ENCODE assay signal across 10 mouse cellular contexts in genomic region chr8:87830200-87830599, GRCm38 (mm10).
DNase-seq lines count a peak whose midpoint lies in the region; ATAC-seq lines count a peak whose summit lies in the region.
"Had no signal": no experiment of that assay in that cellular context is flagged by ENCODE, and none has a peak within 500 bp of the region (broad histone marks: within the 10 kb centered on the region; RNA-seq: fewer than 3 reads in every experiment).

No protein-coding gene starts in this region.

- DNase-seq in heart, embryonic 10.5 days (ENCODE audit: low spot score), result no peak
- DNase-seq in heart, adult 9 months (ENCODE audit: low spot score in 2 of 2), result no peak
- DNase-seq in midbrain, embryonic 10.5 days (ENCODE audit: low spot score), result peak; percentile 70
- DNase-seq in embryo, embryonic 10 days (ENCODE audit: low spot score), result peak; percentile 83
- no peak for DNase-seq in frontal cortex, postnatal 14 days (ENCODE audit: low spot score in 2 of 2)

- no peak overlapping the region for H3K4me2 ChIP-seq in midbrain, embryonic 16.5 days (ENCODE audit: low read length)
- H3K4me2 ChIP-seq in midbrain, embryonic 12.5 days (replicated peaks), result no peak overlapping the region
- H3K4me2 ChIP-seq: heart, embryonic 15.5 days had no signal

- no peaks in the 10 kb centered on the region for H3K36me3 ChIP-seq in heart, embryonic 10.5 days
- peaks cover 13% of the 10 kb centered on the region for H3K36me3 ChIP-seq in midbrain, embryonic 10.5 days
- H3K36me3 ChIP-seq in midbrain, embryonic 16.5 days (ENCODE audit: control insufficient read depth, insufficient read depth, low read length), result no peaks in the 10 kb centered on the region
- no peaks in the 10 kb centered on the region for H3K36me3 ChIP-seq in midbrain, embryonic 12.5 days
- H3K36me3 ChIP-seq: heart, embryonic 15.5 days had no signal

- no peaks in the 10 kb centered on the region for H3K9me3 ChIP-seq in heart, embryonic 10.5 days
- no peaks in the 10 kb centered on the region for H3K9me3 ChIP-seq in midbrain, embryonic 10.5 days (replicated peaks)
- no peaks in the 10 kb centered on the region for H3K9me3 ChIP-seq in midbrain, embryonic 16.5 days (replicated peaks; ENCODE audit: control insufficient read depth, low read length, poor library complexity, severe bottlenecking)
- no peaks in the 10 kb centered on the region for H3K9me3 ChIP-seq in midbrain, embryonic 12.5 days
- H3K9me3 ChIP-seq: heart, embryonic 15.5 days had no signal

- no peaks in the 10 kb centered on the region for H3K27me3 ChIP-seq in heart, embryonic 10.5 days (ENCODE audit: insufficient read depth, poor library complexity, severe bottlenecking)
- H3K27me3 ChIP-seq in midbrain, embryonic 10.5 days (ENCODE audit: low read depth, poor library complexity, severe bottlenecking), result no peaks in the 10 kb centered on the region
- H3K27me3 ChIP-seq in midbrain, embryonic 16.5 days (ENCODE audit: control insufficient read depth, insufficient read depth, low read depth, low read length), result no peaks in the 10 kb centered on the region
- H3K27me3 ChIP-seq in midbrain, embryonic 12.5 days, result no peaks in the 10 kb centered on the region
- H3K27me3 ChIP-seq: heart, embryonic 15.5 days had no signal

- 15% methylated on average over 6 of the region's 6 CpGs for WGBS in heart, embryonic 10.5 days
- WGBS in midbrain, embryonic 10.5 days, result 9% methylated on average over 6 of the region's 6 CpGs
- WGBS in midbrain, embryonic 16.5 days, result 14% methylated on average over 6 of the region's 6 CpGs
- WGBS in midbrain, embryonic 12.5 days, result 12% methylated on average over 6 of the region's 6 CpGs

- no peak overlapping the region for H3K4me3 ChIP-seq in heart, embryonic 10.5 days
- no peak overlapping the region for H3K4me3 ChIP-seq in midbrain, embryonic 10.5 days
- no peak overlapping the region for H3K4me3 ChIP-seq in midbrain, embryonic 16.5 days (ENCODE audit: low read depth, low read length)
- no peak overlapping the region for H3K4me3 ChIP-seq in midbrain, embryonic 12.5 days
- H3K4me3 ChIP-seq: heart, embryonic 15.5 days had no signal

- H3K9ac ChIP-seq in midbrain, embryonic 16.5 days (ENCODE audit: low read depth, low read length), result no peak overlapping the region
- no peak overlapping the region for H3K9ac ChIP-seq in midbrain, embryonic 12.5 days (replicated peaks)
- H3K9ac ChIP-seq: heart, embryonic 15.5 days had no signal

- no peak for ATAC-seq in midbrain, embryonic 16.5 days
- ATAC-seq in midbrain, embryonic 12.5 days (ENCODE audit: low FRiP score, low read depth), result no peak
- no peak for ATAC-seq in erythroid progenitor cell, adult 5-6 weeks (replicated peaks; ENCODE audit: low FRiP score, poor library complexity, severe bottlenecking)

- H3K27ac ChIP-seq in heart, embryonic 10.5 days, result 0 out of 2 replicates have a peak overlapping the region, but pooled peaks have one; percentile 87
- H3K27ac ChIP-seq in midbrain, embryonic 10.5 days (replicated peaks), result peak overlapping the region; percentile 87
- no peak overlapping the region for H3K27ac ChIP-seq in midbrain, embryonic 16.5 days (ENCODE audit: low read length)
- H3K27ac ChIP-seq in midbrain, embryonic 12.5 days (replicated peaks), result peak overlapping the region; percentile 93
- H3K27ac ChIP-seq: heart, embryonic 15.5 days; macrophage had no signal

- H3K4me1 ChIP-seq in heart, embryonic 10.5 days, result peaks cover 58% of the 10 kb centered on the region
- H3K4me1 ChIP-seq in midbrain, embryonic 10.5 days, result peaks cover 88% of the 10 kb centered on the region
- peaks cover 43% of the 10 kb centered on the region for H3K4me1 ChIP-seq in midbrain, embryonic 16.5 days (ENCODE audit: control insufficient read depth, insufficient read depth, low read length)
- H3K4me1 ChIP-seq in midbrain, embryonic 12.5 days, result peaks cover 68% of the 10 kb centered on the region

Comparison
In these comparisons a context has a peak if more than half of its experiments do, and no peak if none do; other contexts are left out.
1. DNase-seq: peak in midbrain, embryonic 10.5 days (single experiment) and embryo, embryonic 10 days (single experiment); none in heart, embryonic 10.5 days (single experiment), heart, adult 9 months (0 of 2) and frontal cortex, postnatal 14 days (0 of 2).